Mouse (Mus musculus) midbrain, embryonic 15.5 days (tissue): ENCODE measurements around the gene Ripor1. TPM values are rescaled to one million over a fixed set of nuclear protein-coding genes. Genes with fewer than 3 reads are reported as not detected.
A peak's percentile ranks its signal among the peaks of the same experiment; 100 is the strongest.
"Not testable (repeated sequence)": the region's sequence is repeated elsewhere in the genome, so short reads cannot be mapped to it uniquely, and the experiment has no call there.

Experiments
- ATAC-seq: fragments of 200-750 bp; cut with Nextera tagmentation; replicated peaks from 2 replicates; pipeline ENCODE4 v1.8.0; 2017; ENCODE audit warnings: moderate TSS enrichment
- H3K27ac ChIP-seq: fragments of 300-500 bp; sonication (generic); 2 replicates; pipeline ENCODE4 v1.5.1; 2015; ENCODE audit warnings: mild to moderate bottlenecking, inconsistent platforms
- H3K27me3 ChIP-seq: fragments of 300-500 bp; sonication (generic); replicated peaks from 2 replicates; pipeline ENCODE4 v1.6.1; 2015; ENCODE audit warnings: inconsistent platforms
- H3K36me3 ChIP-seq: fragments of 300-500 bp; sonication (generic); replicated peaks from 2 replicates; pipeline ENCODE4 v1.6.1; 2015; ENCODE audit warnings: inconsistent platforms
- H3K4me1 ChIP-seq: fragments of 300-500 bp; sonication (generic); 2 replicates; pipeline ENCODE4 v1.6.1; 2015; ENCODE audit warnings: inconsistent platforms
- H3K4me2 ChIP-seq: fragments of 300-500 bp; sonication (generic); 2 replicates; pipeline ENCODE4 v1.6.1; 2015; ENCODE audit warnings: inconsistent platforms, mild to moderate bottlenecking, moderate library complexity
- H3K4me3 ChIP-seq: fragments of 300-500 bp; sonication (generic); 2 replicates; pipeline ENCODE4 v1.5.1; 2015; ENCODE audit warnings: mild to moderate bottlenecking, inconsistent platforms
- H3K9ac ChIP-seq: fragments of 300-500 bp; sonication (generic); 2 replicates; pipeline ENCODE4 v1.6.1; 2015; ENCODE audit warnings: mild to moderate bottlenecking, inconsistent platforms
- H3K9me3 ChIP-seq: fragments of 300-500 bp; sonication (generic); 2 replicates; pipeline ENCODE4 v1.6.1; 2016; ENCODE audit warnings: inconsistent platforms
- WGBS: fragments of 180-500 bp; shearing (Covaris S2); methylation state at CpG from one replicate; pipeline ENCODE4 v1.1.7; 2015; ENCODE audit warnings: mixed read lengths; 5-methylcytosine and 5-hydroxymethylcytosine counted together
- polyA plus RNA-seq: library from polyadenylated mRNA; unstranded; fragments of >200 nt; fragmentation: Nextera tagmentation; extraction: Ambion mirVana; gene quantifications from 2 replicates; pipeline ENCODE4 v1.2.1, GENCODE M21; 2015

The Ripor1 gene
- polyA plus RNA-seq, 1 experiment from 2014 or later = 36.5 TPM

- no peaks in the 10 kb centered on the region for H3K4me1 ChIP-seq
- H3K36me3 ChIP-seq = no peaks in the 10 kb centered on the region
- H3K9ac ChIP-seq = no peak overlapping the region
- H3K4me3 ChIP-seq = no peak overlapping the region
- H3K4me2 ChIP-seq = no peak overlapping the region
- 80% methylated on average over 3 of the region's 3 CpGs for WGBS
- H3K9me3 ChIP-seq = no peaks in the 10 kb centered on the region
- no peak overlapping the region for H3K27ac ChIP-seq
- H3K27me3 ChIP-seq = no peaks in the 10 kb centered on the region
- ATAC-seq = no peak
Observed at GRCm38 (mm10) chr8:105579719-105580118, 25.3 kb upstream of the Ripor1 start.

DNA sequence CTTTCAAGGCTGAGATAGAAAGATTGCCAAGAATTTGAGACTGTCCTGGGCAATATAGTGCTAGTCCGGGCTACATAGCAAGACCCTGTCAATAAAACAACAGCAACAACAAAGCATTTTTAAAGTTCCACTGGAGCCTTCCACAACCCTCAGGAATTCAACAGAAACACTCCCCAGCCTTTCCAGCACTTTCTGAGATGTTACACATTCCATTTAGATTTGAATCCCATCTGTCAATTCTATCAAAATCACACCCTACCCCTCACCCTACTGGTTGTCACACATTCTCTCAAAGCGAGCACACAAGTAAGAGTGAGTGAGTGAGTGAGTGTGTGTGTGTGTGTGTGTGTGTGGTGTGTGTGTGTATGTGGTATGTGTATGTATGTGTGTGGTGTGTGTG lies 12.6 kb upstream of the Ripor1 start:
- H3K27me3 ChIP-seq = no peaks in the 10 kb centered on the region

GRCm38 (mm10) chr8:105593859-105594258 lies 11.2 kb upstream of the Ripor1 start:
- no peak overlapping the region for H3K27ac ChIP-seq
- ATAC-seq = no peak
- no peaks in the 10 kb centered on the region for H3K27me3 ChIP-seq
- no peaks in the 10 kb centered on the region for H3K36me3 ChIP-seq
- H3K4me2 ChIP-seq = peak overlapping the region; percentile 9; the same call in 1 of the 2 replicates
- H3K4me3 ChIP-seq = no peak overlapping the region
- no peak overlapping the region for H3K9ac ChIP-seq
- WGBS = 32% methylated on average over 15 of the region's 15 CpGs
- peaks cover 4% of the 10 kb centered on the region; the same call in 1 of the 2 replicates for H3K4me1 ChIP-seq
- no peaks in the 10 kb centered on the region for H3K9me3 ChIP-seq

More for the DNA sequence above, 12.6 kb upstream of the Ripor1 start:
- Histone ChIP-seq H3K36me3 (no peaks in the 10 kb centered on the region), H3K4me2 (no peak overlapping the region), H3K27ac (no peak overlapping the region), H3K4me3 (no peak overlapping the region), H3K9me3 (no peaks in the 10 kb centered on the region), H3K4me1 (peaks cover 4% of the 10 kb centered on the region; the same call in 1 of the 2 replicates), H3K9ac (no peak overlapping the region)
- no peak for ATAC-seq
- 89% methylated on average over 2 of the region's 2 CpGs for WGBS

GRCm38 (mm10) chr8:105594451-105595242 lies 10.4 kb upstream of the Ripor1 start:
- no peak overlapping the region for H3K9ac ChIP-seq
- no peak overlapping the region for H3K4me3 ChIP-seq
- H3K27me3 ChIP-seq = no peaks in the 10 kb centered on the region
- no peaks in the 10 kb centered on the region for H3K9me3 ChIP-seq
- WGBS = 82% methylated on average over 18 of the region's 18 CpGs
- H3K27ac ChIP-seq = no peak overlapping the region
- peaks cover 4% of the 10 kb centered on the region; the same call in 1 of the 2 replicates for H3K4me1 ChIP-seq
- no peak for ATAC-seq
- H3K4me2 ChIP-seq = no peak overlapping the region
- no peaks in the 10 kb centered on the region for H3K36me3 ChIP-seq

- H3K4me3 ChIP-seq = no peak overlapping the region
- no peaks in the 10 kb centered on the region for H3K9me3 ChIP-seq
- H3K36me3 ChIP-seq = no peaks in the 10 kb centered on the region
- no peak for ATAC-seq
- H3K9ac ChIP-seq = no peak overlapping the region
- 4% methylated on average over 14 of the region's 14 CpGs for WGBS
- H3K4me2 ChIP-seq = no peak overlapping the region
- H3K27ac ChIP-seq = no peak overlapping the region
- no peaks in the 10 kb centered on the region for H3K27me3 ChIP-seq
- H3K4me1 ChIP-seq = peaks cover 4% of the 10 kb centered on the region; the same call in 1 of the 2 replicates
Observed at GRCm38 (mm10) chr8:105596362-105597034, 8.6 kb upstream of the Ripor1 start.

- H3K4me2 ChIP-seq = no peak overlapping the region
- H3K4me1 ChIP-seq = peaks cover 1% of the 10 kb centered on the region; the same call in 1 of the 2 replicates
- no peaks in the 10 kb centered on the region for H3K9me3 ChIP-seq
- no peak for ATAC-seq
- no peaks in the 10 kb centered on the region for H3K27me3 ChIP-seq
- 88% methylated on average over 6 of the region's 6 CpGs for WGBS
- no peak overlapping the region for H3K4me3 ChIP-seq
- H3K9ac ChIP-seq = no peak overlapping the region
- H3K36me3 ChIP-seq = no peaks in the 10 kb centered on the region
- no peak overlapping the region for H3K27ac ChIP-seq
Observed at GRCm38 (mm10) chr8:105598777-105599176, 6.3 kb upstream of the Ripor1 start.

- Histone ChIP-seq H3K9me3 (no peaks in the 10 kb centered on the region), H3K4me1 (peaks cover 12% of the 10 kb centered on the region), H3K4me2 (no peak overlapping the region), H3K27me3 (no peaks in the 10 kb centered on the region), H3K27ac (no peak overlapping the region), H3K36me3 (no peaks in the 10 kb centered on the region), H3K4me3 (no peak overlapping the region), H3K9ac (no peak overlapping the region)
- ATAC-seq = no peak
- 77% methylated on average over 5 of the region's 5 CpGs for WGBS
Observed at GRCm38 (mm10) chr8:105601301-105601700, 3.8 kb upstream of the Ripor1 start.

DNA sequence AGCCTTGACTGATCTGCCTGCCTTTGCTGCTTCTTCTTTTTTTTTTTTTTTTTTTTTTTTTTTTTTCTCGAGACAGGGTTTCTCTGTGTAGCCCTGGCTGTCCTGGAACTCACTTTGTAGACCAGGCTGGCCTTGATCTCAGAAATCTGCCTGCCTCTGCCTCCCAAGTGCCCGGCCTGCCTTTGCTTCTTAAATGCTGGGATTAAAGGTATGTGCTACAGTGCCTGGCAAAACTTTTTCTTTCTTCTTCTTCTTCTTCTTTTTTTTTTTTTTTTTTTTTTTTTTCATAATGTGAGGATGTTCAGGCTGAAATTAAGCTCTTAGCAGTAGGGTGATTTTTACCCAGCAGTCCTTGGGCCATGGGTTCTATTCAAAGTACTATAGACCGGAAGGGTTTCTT lies 2.5 kb upstream of the Ripor1 start:
- 66% methylated on average over 3 of the region's 3 CpGs for WGBS
- H3K4me1 ChIP-seq = peaks cover 24% of the 10 kb centered on the region
- not testable (repeated sequence) for H3K27me3 ChIP-seq, H3K9ac ChIP-seq, ATAC-seq, H3K36me3 ChIP-seq, H3K4me3 ChIP-seq, H3K4me2 ChIP-seq, H3K9me3 ChIP-seq, H3K27ac ChIP-seq

GRCm38 (mm10) chr8:105605491-105606188 lies 585 bp downstream of the Ripor1 start:
- H3K36me3 ChIP-seq = no peaks in the 10 kb centered on the region
- 0 out of 2 replicates have a peak, but pooled peaks cover under 1% of the 10 kb centered on the region for H3K27me3 ChIP-seq
- H3K9ac ChIP-seq = peak overlapping the region; percentile 83
- ATAC-seq = peak; percentile 51
- WGBS = under 1% methylated on average over 34 of the region's 39 CpGs
- no peaks in the 10 kb centered on the region for H3K9me3 ChIP-seq
- H3K4me2 ChIP-seq = peak overlapping the region; percentile 95
- H3K4me3 ChIP-seq = peak overlapping the region; percentile 77
- peaks cover 34% of the 10 kb centered on the region for H3K4me1 ChIP-seq
- peak overlapping the region; percentile 89 for H3K27ac ChIP-seq

DNA sequence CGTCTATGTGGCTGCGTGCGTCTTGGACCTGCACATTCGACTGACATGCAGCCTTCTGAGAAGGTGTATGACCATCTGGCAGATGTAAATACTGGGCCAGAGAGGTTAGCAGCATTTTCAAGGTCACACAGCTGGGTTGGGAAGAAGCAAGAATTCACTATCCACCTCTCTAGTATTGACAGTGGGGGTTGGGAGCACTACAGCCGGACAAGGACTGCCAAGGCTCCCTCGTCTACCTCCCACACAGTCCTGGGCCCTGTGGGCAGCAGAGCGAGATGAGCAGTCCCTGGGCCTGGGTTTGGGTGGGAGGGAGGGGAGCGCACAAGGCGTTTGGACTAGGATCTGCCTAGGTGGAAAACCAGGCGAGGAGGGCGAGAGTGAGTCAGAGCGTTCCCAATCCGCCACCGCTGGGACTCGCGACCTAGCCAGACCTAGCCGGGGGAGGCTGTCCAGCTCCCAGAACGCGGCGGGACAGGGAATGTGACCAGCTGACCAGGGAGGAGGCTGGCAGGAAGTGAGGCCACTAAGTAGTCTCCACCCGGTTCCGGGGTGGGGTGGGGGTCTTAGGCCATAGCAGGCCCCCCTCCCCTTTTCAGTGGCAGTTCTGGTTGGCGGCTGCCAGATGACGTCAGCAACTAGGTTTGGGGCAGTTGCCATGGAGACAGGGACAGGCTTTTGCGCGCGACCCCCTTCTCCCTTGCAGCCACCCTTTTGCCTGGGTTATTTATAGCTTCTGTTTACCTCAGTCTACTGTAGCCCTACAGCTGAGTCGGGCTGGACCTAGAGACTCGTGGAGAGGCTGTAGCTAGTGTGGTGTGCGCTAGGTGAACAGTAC lies 1.4 kb downstream of the Ripor1 start:
- H3K9ac ChIP-seq = peak overlapping the region; percentile 83
- WGBS = under 1% methylated on average over 30 of the region's 30 CpGs
- H3K4me2 ChIP-seq = peak overlapping the region; percentile 95
- 0 out of 2 replicates have a peak, but pooled peaks cover 4% of the 10 kb centered on the region for H3K27me3 ChIP-seq
- no peaks in the 10 kb centered on the region for H3K9me3 ChIP-seq
- peak overlapping the region; percentile 89 for H3K27ac ChIP-seq
- peak overlapping the region; percentile 77 for H3K4me3 ChIP-seq
- ATAC-seq = peak; percentile 75
- H3K36me3 ChIP-seq = no peaks in the 10 kb centered on the region
- H3K4me1 ChIP-seq = peaks cover 34% of the 10 kb centered on the region

- H3K4me1 ChIP-seq = peaks cover 34% of the 10 kb centered on the region
- H3K36me3 ChIP-seq = no peaks in the 10 kb centered on the region
- 8% methylated on average over 10 of the region's 10 CpGs for WGBS
- peak overlapping the region; percentile 95 for H3K4me2 ChIP-seq
- peak overlapping the region; percentile 83; the same call in 1 of the 2 replicates for H3K9ac ChIP-seq
- H3K27me3 ChIP-seq = peaks cover 8% of the 10 kb centered on the region
- ATAC-seq = no peak
- H3K9me3 ChIP-seq = no peaks in the 10 kb centered on the region
- peak overlapping the region; percentile 89 for H3K27ac ChIP-seq
- H3K4me3 ChIP-seq = peak overlapping the region; percentile 77
Observed at GRCm38 (mm10) chr8:105607062-105607461, 2.0 kb downstream of the Ripor1 start.
